Mouse (Mus musculus) mature B cell (primary cell): ENCODE results near the gene Mrpl10.

Source experiments
- in situ Hi-C: fragments of 300-500 bp; cut with MboI; formaldehyde crosslinking; loops from 2 replicates; pipeline ENCODE4 v1.14.3; 2019

Gene Mrpl10

DNA sequence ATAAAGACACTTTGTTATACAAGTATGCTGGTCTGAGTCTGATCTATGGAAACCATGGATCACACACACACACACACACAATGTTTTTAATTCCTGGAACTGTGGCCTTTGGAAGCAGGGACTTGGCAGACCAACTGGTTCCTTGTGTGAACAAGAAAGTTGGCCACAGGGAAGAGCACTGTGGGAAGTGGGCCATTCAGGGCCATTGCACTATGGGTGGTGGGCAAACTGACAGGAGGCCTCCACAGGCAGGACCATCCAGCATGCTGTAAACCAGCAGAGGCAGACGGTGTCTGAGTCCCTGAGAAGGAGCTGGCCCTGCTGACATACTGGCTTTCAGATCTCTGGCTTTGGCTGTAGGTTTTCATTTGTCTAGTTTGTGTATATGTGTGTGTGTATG lies 28.0 kb downstream of the Mrpl10 start:
- in situ Hi-C loops: no loop called here

DNA sequence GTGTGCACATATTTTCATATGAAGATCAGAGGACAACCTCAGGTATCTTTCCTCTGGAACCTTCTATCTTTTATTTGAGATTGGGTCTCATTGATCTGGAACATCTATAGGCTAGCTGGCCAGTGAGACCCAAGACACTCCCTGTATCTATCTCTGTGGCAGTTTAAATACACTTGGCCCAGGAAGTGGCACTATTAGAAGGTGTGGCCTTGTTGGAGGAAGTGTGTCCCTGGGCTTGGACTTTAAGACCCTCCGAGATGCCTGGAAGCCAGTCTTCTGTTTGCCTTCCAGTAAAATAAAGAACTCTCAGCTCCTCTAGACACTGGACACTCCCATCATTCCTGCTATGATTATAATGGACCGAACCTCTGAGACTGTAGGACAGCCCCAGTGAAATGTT lies 28.4 kb downstream of the Mrpl10 start:
- in situ Hi-C loops: no loop called here

DNA sequence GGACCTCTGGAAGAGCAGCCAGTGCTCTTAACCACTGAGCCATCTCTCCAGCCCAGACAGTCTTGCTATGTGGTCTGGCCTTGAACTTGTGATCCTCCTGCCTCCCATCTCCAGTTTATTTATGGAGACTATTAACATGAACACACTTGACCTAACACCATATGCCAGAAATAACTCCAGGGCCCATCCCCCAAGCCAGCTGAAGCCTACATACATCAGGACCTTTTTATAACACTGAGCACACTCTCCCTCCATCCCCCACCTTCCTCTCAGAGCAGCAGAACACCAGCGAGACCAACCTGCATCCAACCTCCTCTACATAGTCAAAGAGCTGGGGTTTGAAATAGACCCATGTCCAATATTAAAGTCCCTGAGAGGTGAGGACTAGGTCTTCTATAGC lies 29.8 kb downstream of the Mrpl10 start:
- in situ Hi-C loops: no loop called here

DNA sequence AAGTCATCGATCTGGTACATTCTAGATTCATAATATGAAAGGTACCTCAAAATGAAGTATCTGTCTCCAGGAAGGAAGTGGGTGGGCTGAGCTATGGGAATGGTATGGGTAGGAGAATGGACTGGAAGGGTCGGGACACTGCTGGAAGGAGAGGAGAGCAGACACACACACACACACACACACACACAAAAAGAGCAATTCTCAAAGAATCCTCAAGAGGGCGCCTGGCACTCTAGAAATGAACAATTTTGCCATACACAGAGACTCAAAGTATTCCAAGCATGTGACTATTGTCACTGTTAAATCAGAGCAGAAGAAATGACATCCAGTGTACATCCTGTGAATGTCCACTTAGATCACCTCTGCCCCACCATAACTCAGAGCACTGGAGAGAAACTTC lies 31.2 kb downstream of the Mrpl10 start:
- in situ Hi-C loops: no loop called here

DNA sequence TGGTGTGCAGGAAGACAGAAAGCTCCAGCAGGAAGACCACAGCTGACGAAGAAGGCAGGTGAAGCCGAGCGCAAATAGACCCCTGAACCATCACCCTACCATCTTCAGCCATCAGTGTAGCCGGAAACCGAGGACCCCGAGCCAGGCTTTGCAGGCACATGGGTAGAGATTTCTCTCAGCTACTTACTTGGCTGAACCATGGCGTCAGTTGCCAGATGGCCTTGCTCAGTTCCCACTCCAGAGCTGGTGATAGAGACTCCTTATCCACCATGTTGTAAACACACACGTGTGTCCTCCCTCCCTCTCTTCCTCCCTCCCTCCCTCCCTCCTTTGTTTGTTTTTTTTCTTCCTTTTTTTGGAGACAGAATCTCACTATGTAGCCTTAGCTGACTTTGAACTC lies 32.9 kb downstream of the Mrpl10 start:
- in situ Hi-C loops: no loop called here

DNA sequence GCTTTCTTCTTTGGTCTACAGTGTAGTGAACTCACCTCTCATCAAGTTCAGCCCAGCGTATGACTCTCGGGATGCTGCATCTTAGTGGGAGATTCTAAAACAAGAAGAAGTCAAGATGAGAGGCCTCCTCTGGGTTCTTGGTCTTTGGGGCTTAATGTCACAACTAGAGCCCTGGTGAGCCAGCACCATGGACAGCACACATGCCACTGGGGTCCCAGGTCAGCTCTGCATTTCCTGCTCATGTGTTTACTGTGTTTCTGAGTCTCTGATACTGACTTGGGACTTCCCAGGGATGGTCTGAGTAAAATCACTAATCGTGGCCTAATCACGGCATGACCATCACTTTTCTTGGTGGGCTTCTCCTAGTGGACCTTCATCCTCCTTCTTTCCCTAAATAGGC lies 37.4 kb downstream of the Mrpl10 start:
- in situ Hi-C loops: no loop called here

DNA sequence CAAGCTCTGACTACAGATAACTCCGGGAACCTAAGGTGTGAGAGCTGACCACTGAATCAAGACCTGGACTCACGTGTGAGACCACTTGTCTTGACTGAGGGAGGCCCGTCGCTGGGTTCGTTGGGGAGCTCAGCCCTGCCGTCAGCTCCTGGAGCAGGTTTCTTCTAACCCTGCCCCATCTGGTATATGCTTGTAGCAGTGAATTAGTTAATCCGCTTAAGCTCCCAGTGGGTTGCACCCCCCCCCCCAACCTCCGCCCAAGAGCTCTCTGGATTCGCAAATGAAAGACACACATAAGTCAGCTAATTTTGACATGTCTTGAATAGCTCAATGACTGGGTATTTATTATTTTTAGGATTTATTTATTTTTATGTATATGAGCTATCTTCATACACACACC lies 38.9 kb downstream of the Mrpl10 start:
- in situ Hi-C loops: no loop called here

DNA sequence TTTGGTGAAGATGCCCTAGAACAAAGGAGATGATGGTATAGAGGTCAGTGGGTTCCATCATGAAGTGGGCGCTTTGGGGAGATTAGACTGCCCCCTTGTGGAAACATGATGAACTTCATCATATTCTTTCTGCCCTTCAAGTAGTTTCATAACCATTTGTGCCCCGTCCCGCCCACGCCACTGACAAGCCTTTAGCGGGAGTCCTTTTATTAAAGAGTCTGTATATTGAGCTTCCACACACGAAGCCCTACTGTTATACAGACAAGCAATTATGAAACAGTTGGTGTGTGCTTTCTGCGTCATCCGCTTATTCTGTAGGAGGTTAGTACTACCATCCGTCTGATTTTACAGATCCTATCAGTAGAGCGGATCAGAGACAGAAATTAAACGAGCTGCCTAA lies 41.6 kb downstream of the Mrpl10 start:
- in situ Hi-C loops: no loop called here

DNA sequence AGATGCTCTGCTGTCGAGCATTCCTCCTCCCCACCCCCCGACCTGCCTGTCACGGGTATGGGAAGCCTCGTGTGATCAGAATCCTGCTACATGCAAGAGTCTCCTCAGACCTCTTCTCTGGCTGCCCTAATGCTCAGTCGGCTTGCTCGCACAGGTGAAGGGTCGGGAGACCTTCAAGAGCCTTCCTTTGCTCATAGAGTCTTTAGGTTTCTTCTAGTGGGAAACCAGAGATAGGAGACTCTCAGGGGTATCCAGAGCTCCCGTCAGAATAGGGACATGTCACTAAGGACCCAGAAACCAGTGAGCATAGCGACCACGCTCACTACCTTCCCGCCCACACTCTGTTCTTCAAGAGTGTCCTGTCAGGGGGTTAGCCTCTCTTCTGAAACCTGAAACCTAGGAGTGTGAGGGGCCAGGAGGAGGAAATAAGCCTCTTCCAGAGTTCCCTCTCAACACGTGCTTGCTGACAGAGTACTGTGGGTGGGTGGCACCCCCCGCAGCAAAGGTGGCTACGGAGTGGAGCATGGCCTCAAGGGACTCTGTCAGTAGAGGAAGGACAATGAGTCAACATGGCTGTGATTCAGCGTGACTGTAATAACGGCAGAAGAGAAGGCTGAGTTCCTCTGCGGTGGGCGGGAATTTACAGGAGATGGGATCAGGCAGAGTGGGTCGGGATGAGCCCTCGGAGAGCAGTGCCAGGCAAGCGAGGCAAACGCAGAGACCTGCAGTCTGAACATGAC lies 42.2 kb downstream of the Mrpl10 start:
- in situ Hi-C loops: no loop called here

DNA sequence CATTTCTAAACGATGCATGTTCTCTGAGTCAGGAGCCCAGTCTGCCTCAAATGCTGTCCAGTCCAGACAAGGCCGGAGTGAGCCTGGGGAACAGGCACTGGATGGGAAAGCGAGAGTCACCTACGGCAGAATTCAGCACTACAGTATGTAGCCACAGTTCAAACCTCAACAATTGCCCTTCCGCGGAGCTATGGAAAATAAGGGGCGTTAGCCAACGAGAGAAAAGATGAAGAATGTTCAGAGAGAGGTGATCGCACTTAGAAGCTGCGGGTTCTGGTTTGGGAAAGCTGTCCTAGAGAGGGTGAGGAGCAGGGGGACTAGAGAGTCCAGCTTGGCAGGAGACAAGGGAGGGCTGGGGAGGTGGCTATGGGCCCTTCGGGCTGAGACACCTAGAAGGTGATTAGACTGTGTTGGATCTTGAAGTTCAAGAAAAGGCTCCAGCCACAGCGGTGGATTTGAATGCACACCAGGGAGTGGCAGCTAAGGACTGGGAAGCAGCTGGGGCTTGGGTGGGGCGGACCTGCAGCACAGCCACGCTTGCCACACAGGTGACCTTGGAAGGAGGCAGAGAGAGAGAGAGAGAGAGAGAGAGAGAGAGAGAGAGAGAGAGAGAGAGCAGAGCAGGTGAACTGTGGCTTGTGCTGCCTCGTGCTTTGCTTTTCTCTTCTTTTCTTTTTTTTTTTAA lies 43.6 kb downstream of the Mrpl10 start:
- in situ Hi-C loops: no loop called here

DNA sequence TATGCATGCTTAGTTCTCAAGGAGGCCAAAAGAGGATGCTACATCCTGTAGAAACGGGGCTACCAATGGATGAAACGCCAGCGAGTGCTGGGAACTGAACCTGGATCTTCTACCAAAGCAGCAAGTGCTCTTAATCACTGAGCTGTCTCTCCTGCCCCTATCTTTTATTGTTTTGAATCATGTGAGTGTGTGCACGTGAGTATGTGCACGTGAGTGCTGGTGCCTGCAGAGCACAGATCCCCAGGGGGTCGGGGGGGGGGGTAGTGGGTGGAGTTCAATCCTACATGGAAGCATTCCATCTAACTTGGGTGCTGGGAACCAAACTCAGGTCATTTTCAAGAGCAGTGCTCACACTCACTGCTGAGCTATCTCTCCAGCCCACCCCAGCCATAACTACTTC lies 45.0 kb downstream of the Mrpl10 start:
- in situ Hi-C loops: no loop called here

DNA sequence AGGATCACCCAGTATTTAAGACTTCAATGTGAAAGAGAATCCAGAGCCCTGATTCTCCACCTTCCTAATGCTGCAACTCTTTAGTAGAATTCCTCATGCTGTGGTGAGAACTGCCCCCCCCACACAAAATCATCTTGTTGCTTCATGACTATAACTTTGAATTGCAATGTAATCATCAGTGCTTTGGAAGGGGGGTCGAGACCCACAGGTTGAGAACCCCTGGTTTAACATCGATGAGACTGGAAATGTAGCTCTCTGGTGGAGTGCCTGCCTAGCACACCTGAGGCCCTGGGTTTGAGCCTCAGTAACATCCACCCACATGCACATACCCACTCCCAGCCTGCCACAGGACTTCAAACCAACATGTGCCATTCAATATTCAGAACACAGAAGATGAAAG lies 53.2 kb downstream of the Mrpl10 start:
- in situ Hi-C loops: no loop called here

DNA sequence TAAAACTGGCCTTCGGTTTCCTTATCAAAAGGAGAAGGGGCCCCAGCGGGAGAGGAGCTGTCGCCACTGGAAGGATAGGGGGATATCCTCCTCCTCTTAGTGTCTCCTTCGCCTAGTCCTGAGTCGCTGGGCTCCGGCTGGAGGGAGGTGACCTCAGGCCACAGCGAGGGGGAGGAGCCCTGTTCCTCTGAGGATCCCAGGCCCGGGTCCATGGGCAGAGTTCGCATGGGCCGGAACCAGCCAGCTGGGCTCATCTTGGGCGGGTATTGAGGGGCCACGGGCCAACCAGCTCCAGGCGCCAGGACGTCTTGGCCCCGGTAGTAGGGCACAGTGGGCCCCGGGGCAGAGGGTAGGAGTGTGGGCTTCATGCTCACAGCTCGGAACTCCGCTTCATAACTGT lies 57.4 kb downstream of the Mrpl10 start:
- in situ Hi-C loops: no loop called here
